Mouse (Mus musculus): ENCODE measurements around the gene Rnf40.

Gene Rnf40

DNA sequence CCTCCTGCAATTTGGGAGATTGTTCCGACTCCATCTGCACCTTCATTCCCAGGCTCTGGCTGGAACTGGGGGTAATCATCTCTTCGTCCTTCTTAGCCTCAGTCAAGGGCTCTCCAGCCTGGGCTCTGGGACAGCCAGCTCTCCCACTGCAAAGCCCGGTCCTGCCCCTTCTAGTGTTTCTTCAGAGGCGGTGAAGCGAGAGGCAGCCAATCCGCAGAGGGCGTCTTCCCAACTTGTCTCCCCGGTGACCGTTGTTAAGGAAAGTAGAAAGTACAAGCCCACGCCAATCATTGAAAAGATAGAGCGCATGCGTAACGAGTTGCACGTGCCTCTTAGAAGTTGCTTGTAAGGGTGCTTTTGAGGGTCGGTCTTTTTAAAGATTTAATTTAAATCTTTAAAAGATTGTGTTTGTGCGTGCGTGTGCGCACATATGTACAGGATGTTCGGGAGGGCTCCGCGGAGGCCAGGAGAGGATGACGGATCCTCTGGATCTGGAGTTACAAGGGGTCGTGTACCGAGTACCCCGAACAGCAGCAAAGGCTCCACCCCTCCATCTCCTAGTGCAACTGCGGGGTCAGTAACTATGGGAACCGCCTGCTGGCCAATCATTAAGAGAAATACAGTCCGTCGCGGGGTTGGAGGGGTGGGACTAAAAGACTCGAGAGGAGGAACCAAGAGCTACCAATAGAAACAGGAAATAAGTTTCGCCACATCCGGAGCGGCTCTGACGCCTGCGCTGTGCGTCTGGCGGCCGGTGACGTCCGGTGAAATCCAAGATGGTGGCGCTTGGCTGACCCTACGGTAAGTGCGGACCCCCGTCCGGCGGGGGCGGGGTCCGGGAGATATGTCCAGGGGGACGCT lies at the start of gene Rnf40, which contains the start of gene Ccdc189:
Gene Rnf40 (plus strand): TSS at position 757 of the 861 bp plus-strand sequence.
Gene Ccdc189 (minus strand): TSS at position 585 of the 861 bp plus-strand sequence.
- DNase-seq (ENCODE audit: low spot score in 2 of 2) = peak; percentile 91

DNA sequence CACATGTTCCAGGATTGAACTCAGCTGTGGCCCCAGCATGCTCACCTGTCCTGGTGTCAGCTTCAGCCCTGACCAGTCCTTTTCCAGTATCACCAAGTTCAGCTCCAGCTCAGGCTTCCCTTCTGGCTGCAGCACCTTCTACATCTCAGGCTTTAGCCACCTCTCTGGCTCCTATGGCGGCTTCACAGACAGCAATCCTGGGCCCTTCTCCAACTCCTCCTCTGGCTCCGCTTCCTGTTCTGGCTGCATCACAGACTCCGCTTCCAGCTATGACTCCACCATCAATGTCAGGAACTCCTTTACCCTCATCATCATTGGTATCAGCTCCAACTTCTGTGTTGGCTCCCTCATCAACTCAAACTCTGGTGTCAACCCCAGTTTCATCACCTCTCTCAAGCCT lies 46.9 kb upstream of the Rnf40 start:
- DNase-seq (ENCODE audit: low spot score in 2 of 2) = no peak

GRCm38 (mm10) chr7:127549116-127549835 lies 39.3 kb upstream of the Rnf40 start:
- DNase-seq (ENCODE audit: low spot score in 2 of 2) = no peak

GRCm38 (mm10) chr7:127551558-127551957 lies 37.0 kb upstream of the Rnf40 start:
- no peak for DNase-seq (ENCODE audit: low spot score in 2 of 2)

GRCm38 (mm10) chr7:127560580-127560979 lies 28.0 kb upstream of the Rnf40 start:
- no peak for DNase-seq (ENCODE audit: low spot score in 2 of 2)

- DNase-seq (ENCODE audit: low spot score in 2 of 2) = no peak
Measured at GRCm38 (mm10) chr7:127561340-127561858, 27.2 kb upstream of the Rnf40 start, which contains the start of gene Tmem265. Tmem265 (plus strand) TSS chr7:127561390.

DNA sequence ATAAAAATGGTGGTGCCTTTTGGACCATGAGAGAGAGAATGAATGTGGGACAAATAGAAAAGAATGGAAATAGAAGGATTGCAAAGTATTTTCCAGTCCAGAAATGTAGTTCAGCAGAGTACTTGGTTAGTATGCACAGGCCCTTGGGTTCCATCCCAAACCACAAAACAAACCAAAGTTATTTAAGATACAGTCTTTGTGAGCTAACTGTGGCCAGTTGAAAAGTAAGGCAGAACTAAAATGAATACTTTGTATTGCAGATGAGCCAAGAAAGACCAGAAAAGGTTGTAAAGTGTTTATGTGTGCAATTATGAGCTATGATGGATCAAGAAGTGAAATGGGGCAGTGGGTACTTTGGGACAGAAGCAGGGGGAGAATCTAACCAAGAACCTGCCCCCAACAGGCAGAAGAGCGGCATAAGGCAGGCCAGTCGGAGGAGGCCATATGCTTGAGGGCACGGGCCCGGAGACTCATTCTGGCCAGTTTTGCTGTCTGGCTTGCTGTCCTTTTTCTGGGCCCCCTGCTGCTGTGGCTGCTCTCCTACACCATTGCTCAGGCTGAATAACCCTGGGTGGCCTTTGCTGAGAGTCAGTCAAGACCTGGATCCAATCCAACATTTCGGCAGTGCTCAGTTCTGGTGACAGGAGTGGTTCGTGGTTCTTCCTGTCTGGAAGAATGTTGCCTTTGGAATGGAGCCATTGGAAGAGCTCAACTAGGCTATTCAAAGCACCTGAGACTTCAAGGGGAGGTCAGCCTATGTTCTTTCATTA lies 24.0 kb upstream of the Rnf40 start:
- DNase-seq (ENCODE audit: low spot score in 2 of 2) = no peak

DNA sequence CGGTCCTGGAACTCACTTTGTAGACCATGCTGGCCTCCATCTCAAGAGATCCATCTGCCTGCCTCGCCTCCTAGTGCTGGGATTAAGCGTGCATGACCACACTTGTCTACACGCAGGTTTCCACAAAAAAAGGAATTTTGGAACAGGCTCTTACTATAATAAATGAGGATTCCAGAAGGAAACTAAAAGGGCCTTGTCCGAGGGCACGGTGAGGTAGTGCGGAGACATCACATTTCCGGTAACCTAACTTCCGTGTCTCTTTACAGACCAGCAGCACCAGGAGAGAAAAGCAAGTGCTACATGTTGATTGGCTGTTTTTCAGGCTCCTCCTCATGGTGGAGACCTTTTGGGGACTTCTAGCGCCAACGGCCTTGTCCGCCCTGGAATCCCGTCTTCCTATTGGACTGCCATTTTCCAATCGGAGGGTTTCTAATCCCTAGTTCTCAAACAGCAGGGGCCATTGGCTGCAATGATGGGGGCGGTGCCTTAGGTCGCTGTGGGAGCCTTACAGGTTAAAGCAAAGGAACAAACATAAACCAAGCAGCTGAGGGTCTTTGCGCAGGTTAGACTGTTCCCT lies 15.6 kb upstream of the Rnf40 start, which contains the start of gene Phkg2:
Gene Phkg2 (plus strand): TSS at position 446 of the 577 bp plus-strand sequence.
- DNase-seq (ENCODE audit: low spot score in 2 of 2) = peak; percentile 89 to 90

DNA sequence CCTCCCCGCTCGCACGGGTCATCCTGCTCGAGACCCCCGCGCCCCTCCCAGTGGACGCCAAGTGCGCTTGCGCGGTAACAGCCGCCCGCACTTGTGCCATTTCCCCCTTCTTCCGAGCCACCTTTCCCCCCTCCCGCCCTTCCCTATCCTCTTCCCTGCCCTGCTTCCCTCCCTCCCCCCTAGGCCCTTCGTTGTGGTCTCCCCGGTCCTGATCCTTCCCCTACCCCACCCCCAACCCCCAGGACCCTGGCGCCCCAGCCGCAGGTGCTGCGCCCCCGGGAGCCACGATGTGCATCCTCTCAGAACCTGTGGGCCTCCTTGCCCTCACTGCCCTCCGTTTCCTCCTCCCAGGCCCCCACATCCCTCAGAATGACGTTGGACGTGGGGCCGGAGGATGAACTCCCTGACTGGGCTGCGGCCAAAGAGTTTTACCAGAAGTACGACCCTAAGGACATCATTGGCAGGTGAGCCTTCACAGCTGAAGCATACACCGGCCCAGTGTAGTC lies 15.0 kb upstream of the Rnf40 start:
- peak in 1 of 2 experiments; percentile 72 for DNase-seq (ENCODE audit: low spot score in 2 of 2)

DNA sequence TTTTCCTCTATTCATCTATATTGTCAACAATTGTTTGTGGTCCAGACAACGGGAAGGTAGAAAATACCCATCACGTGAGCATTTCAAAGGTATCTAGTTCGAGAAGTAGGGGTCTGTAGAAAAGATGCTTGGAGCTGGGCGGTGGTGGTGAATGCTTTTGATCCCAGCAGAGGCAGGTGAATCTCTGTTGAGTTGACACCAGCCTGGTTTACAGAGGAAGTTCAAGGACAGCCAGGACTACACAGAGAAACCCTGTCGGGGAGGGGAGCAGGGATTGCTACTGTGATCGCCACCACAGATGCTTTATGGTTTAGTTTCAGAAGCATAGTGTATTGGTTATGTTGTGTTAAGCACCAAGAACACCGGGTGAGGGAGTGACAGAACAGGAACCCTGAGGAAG lies 14.5 kb upstream of the Rnf40 start:
- DNase-seq (ENCODE audit: low spot score in 2 of 2) = peak in 1 of 2 experiments; percentile 61

GRCm38 (mm10) chr7:127583260-127583659 lies 5.3 kb upstream of the Rnf40 start:
- DNase-seq (ENCODE audit: low spot score in 2 of 2) = peak in 1 of 2 experiments; percentile 56

DNA sequence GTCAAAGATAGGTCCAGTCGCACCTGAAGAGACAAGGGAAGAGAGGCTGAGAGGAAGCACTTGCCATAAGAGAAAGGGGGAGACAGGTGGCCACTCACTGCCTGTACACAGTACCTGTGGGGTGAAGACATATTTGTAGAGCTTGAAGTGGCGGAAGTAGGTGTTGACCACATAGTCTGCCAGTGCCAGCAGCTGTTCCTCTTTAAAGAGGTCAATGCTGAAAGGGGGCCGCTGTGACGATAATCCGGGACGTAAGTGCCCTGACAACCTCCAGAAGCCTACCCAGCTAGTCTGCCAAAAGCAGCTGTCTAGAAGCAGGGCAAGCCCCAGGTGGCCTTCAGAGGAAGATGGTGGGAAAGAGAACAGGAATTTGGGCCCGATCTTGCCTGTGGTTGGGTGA lies 3.5 kb upstream of the Rnf40 start:
- no peak for DNase-seq (ENCODE audit: low spot score in 2 of 2)

DNA sequence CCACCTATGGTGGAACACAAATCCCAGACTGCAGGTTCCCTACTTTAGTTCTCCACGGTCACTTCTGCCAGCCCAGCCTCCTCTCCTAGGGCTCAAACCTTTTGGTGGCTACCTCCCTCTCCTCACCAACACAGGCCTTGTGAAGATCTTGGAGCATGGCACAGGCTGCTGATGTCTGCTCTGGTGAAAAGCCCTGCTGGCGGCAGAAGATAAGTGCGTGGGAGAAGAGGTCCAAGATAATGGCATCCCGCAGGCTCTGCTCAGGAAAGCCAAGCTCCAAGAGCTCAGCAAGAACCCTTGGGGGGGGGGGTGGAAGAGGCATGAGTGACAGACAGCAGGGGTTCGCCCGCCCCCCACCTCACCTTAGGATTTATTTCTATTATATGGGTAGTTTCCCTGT lies 2.4 kb upstream of the Rnf40 start:
- peak; percentile 57 to 72 for DNase-seq (ENCODE audit: low spot score in 2 of 2)

DNA sequence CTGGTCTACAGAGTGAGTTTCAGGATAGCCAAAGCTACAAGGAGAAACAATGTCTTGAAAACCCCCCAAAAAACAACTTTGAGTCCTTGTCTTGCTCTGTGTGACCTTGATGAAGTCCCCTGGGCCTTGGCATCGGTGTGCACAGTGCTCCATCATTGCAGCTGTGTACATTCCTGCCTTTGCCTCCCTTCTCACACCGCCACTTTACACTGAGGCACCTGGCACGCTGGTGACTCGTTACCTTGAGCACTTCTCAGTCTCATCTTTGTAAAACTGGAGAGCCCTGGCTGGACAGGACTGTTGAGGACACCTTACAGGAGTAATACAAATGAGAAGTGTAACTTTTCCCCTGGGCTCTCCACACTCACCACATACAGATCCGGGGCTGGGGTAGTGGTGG lies 1.4 kb upstream of the Rnf40 start:
- DNase-seq (ENCODE audit: low spot score in 2 of 2) = no peak

- DNase-seq (ENCODE audit: low spot score in 2 of 2) = no peak
Measured at GRCm38 (mm10) chr7:127588901-127589300, 334 bp downstream of the Rnf40 start.

DNA sequence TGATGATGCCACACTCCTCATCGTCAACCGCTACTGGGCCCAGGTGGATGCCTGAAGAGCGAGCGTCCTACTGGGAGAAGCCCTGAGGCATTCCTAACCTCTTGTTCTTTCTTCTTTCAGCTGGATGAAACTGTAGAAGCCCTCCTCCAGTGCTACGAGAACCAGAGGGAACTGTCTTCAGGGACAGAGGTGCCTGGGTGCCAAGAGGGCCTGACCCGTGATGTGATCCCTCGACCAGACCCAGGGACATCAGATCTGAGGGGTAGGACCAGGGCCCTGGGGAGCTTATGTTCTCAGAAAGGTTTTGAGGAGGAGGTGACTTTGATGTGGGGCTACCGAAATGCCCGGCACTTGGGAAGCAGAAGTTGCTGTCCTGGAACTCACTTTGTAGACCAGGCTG lies 1.1 kb downstream of the Rnf40 start:
- no peak for DNase-seq (ENCODE audit: low spot score in 2 of 2)

DNA sequence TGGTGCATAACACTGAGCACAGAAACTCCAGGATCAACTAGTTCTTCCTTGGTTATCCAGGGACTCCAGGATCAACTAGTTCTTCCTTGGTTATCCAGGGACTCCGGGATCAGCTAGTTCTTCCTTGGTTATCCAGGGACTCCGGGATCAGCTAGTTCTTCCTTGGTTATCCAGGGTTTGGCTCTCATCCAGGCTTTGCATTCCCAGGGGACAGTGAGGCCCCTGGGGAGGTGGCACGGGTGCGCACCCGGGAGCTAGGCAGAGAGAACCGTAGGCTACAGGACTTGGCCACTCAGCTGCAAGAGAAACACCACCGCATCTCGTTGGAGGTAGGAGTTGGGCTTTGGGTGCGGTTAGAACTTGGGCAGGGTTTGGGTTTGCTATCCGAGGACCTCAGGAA lies 2.5 kb downstream of the Rnf40 start:
- no peak for DNase-seq (ENCODE audit: low spot score in 2 of 2)

DNA sequence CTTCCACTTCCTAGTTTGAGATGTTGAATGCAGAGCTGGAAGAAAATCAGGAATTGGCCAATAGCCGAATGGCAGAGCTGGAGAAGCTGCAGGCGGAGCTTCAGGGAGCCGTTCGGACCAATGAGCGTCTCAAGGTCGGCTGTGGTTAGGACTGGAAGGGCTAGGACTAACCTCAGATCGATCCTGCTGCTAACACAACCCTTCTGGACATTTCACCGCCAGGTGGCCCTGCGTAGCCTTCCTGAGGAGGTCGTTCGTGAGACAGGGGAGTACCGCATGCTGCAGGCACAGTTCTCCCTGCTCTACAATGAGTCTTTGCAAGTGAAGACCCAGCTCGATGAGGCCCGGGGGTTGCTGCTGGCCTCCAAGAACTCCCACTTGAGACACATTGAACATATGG lies 4.0 kb downstream of the Rnf40 start:
- no peak for DNase-seq (ENCODE audit: low spot score in 2 of 2)

GRCm38 (mm10) chr7:127596747-127597146 lies 8.2 kb downstream of the Rnf40 start:
- no peak for DNase-seq (ENCODE audit: low spot score in 2 of 2)

DNA sequence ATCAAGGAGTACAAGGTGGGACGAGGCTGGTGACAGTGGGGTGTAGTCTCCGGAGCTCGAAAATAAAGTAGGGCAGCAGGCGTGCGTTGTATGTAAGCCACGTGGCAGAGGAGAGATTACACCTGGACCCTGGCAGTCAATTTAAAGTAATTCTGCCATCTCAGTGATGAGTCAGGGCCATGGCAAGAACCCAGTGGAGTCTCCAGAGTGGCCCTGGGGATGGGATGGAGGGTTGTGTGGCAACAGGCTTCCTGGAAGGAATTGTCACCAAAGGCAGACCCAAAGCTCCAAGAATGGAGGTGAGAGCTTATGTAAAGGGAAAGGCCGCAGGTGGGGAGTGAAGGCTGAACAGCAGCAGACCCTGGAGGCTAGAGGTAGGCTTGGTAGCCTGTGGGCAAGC lies 12.0 kb downstream of the Rnf40 start:
- DNase-seq (ENCODE audit: low spot score in 2 of 2) = no peak

DNA sequence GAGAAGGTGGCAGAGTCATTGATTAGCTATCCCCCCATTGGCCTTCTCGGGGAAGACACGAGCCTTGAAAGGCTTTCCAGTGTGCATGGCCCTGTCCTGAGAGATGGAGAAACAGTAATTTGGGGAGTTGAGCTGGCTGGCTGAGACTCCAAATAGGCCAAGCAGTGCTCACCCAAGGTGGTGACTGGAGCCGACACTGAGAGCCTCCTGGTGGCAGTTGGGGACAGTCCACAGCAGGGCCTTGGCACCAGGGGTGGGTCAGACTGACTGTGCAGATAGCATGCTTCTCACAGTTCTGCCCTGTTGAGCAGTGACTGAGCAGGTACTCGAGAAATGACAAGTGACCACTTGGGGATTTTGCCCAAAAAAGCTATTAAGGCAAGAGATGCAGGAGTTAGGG lies 13.2 kb downstream of the Rnf40 start:
- DNase-seq (ENCODE audit: low spot score in 2 of 2) = no peak
